Mouse (Mus musculus) ES-Bruce4 (cell line): Measurements from ENCODE around the gene Ddah2.

ENCODE experiments used
- CTCF ChIP-seq: IDR thresholded peaks from one replicate; pipeline ENCODE4 v1.8.1; 2011; ENCODE audit warnings: low read depth, low read length
- EP300 ChIP-seq: IDR thresholded peaks from 2 replicates; pipeline ENCODE4 v1.6.1; 2011; ENCODE audit warnings: low read depth, low read length; ENCODE audit not compliant: insufficient read depth
- POLR2A ChIP-seq: IDR thresholded peaks from one replicate; pipeline ENCODE4 v1.8.1; 2011; ENCODE audit warnings: low read length; ENCODE audit not compliant: insufficient read depth

- no peak for TF ChIP-seq POLR2A
- no peak for TF ChIP-seq CTCF
- peak; percentile 69; the same call in 1 of the 2 replicates for TF ChIP-seq EP300
Observed at GRCm38 (mm10) chr17:35052271-35052798, 6.5 kb upstream of the Ddah2 start.
